Mouse (Mus musculus): ENCODE data around the gene Slc47a2.

Gene Slc47a2

GRCm38 (mm10) chr11:61278445-61279077 lies 64.1 kb downstream of the Slc47a2 start:
- no peak for DNase-seq

GRCm38 (mm10) chr11:61277937-61278336 lies 64.7 kb downstream of the Slc47a2 start:
- DNase-seq: no peak

- DNase-seq: no peak
These were observed 66.2 kb downstream of the Slc47a2 start for GRCm38 (mm10) chr11:61276482-61276881.

GRCm38 (mm10) chr11:61275106-61275505 lies 67.6 kb downstream of the Slc47a2 start:
- DNase-seq: no peak

GRCm38 (mm10) chr11:61274421-61274820 lies 68.2 kb downstream of the Slc47a2 start:
- DNase-seq: no peak

GRCm38 (mm10) chr11:61273928-61274327 lies 68.7 kb downstream of the Slc47a2 start:
- DNase-seq: no peak

GRCm38 (mm10) chr11:61271612-61272011 lies 71.0 kb downstream of the Slc47a2 start:
- DNase-seq: no peak

GRCm38 (mm10) chr11:61270406-61270805 lies 72.3 kb downstream of the Slc47a2 start:
- no peak for DNase-seq

- no peak for DNase-seq
These were observed 73.9 kb downstream of the Slc47a2 start for GRCm38 (mm10) chr11:61268626-61269349.

- DNase-seq: peak; percentile 90
These were observed 75.8 kb downstream of the Slc47a2 start, which contains the start of gene Aldh3a2 for GRCm38 (mm10) chr11:61266551-61267533. Gene Aldh3a2, minus strand, starts transcription at chr11:61267464.

GRCm38 (mm10) chr11:61263841-61264240 lies 78.8 kb downstream of the Slc47a2 start:
- DNase-seq: no peak

- DNase-seq: no peak
These were observed 80.1 kb downstream of the Slc47a2 start for GRCm38 (mm10) chr11:61262516-61262915.

- no peak for DNase-seq
These were observed 83.6 kb downstream of the Slc47a2 start for GRCm38 (mm10) chr11:61259106-61259505.

GRCm38 (mm10) chr11:61252807-61253206 lies 89.9 kb downstream of the Slc47a2 start:
- no peak for DNase-seq

GRCm38 (mm10) chr11:61251741-61252140 lies 90.9 kb downstream of the Slc47a2 start:
- no peak for DNase-seq

Data from right cerebral cortex, postnatal 4 days (tissue).